Mouse (Mus musculus) megakaryocyte, embryonic 14.5 days (primary cell): ENCODE results near the gene Ceacam2. TPM values are rescaled to one million over a fixed set of nuclear protein-coding genes. Genes with fewer than 3 reads are reported as not detected.
A peak's percentile ranks its signal among the peaks of the same experiment; 100 is the strongest.
"Not testable (repeated sequence)": the region's sequence is repeated elsewhere in the genome, so short reads cannot be mapped to it uniquely, and the experiment has no call there.

ENCODE experiments used
- H3K27me3 ChIP-seq: replicated peaks from 2 replicates; pipeline ENCODE3; 2012; ENCODE audit warnings: inconsistent platforms
- H3K36me3 ChIP-seq: replicated peaks from 2 replicates; pipeline ENCODE3; 2012; ENCODE audit warnings: low read length, inconsistent platforms, mixed read lengths
- H3K4me1 ChIP-seq: 2 replicates; pipeline ENCODE4 v1.6.1; 2012; ENCODE audit warnings: inconsistent platforms
- H3K4me3 ChIP-seq: replicated peaks from 2 replicates; pipeline ENCODE3; 2012; ENCODE audit warnings: moderate library complexity, mild to moderate bottlenecking, inconsistent platforms
- H3K9me3 ChIP-seq: 2 replicates; pipeline ENCODE4 v1.6.1; 2012; ENCODE audit warnings: inconsistent platforms
- FLI1 ChIP-seq: IDR thresholded peaks from 2 replicates; pipeline ENCODE4 v1.6.1; 2012; ENCODE audit warnings: low read length, inconsistent platforms, mixed read lengths
- GATA1 ChIP-seq: IDR thresholded peaks from 3 replicates; pipeline ENCODE4 v1.6.1; 2012; ENCODE audit warnings: mixed read lengths, low read length, inconsistent platforms, borderline replicate concordance
- polyA plus RNA-seq: library from polyadenylated mRNA; stranded (reverse); fragments of >175 nt; gene quantifications from 2 replicates; pipeline ENCODE4 v1.2.3, GENCODE M21; 2012; ENCODE audit warnings: low replicate concordance; ENCODE audit not compliant: insufficient read depth

Ceacam2 gene
- polyA plus RNA-seq, 1 experiment, result 1.4 TPM

DNA sequence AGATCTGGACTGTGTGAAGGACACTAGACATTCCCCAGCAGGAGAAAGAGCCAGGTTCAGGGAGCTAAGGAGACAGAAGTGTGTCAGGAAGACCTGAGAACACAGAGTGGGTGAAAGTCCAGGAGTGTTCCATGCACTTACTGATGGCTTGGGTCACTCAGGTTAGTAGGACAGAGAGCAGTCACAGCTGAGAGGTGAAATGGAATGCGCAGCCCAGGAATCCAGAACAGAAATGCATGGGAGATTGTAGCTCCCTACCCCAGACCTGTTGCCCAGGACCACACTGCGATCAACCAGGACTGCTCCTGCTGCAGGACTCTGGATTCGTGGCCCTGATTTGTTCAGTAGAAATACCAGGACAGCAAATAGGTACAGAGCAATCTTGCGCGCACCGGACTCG is 29.1 kb upstream of the Ceacam2 start:
- no peaks in the 10 kb centered on the region for H3K36me3 ChIP-seq

DNA sequence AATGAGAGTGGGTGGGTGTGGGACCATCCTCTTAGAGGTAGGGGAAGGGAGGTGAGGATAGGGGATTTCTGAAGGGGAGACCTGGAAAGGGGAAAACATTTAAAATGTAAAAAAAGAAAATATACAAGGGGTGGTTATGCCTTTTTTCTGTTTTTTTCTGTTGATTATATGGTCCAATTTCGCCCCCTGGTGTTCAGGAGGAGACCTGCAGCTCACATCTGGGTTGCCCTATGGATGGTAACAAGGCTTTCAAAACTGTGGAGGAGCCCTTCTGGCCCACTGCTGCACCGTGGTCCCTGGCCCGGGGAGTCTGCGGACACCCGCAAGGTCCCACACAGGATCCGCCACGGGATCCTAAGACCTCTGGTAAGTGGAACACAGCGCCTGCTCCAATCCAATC is 1.8 kb upstream of the Ceacam2 start:
- H3K4me1 ChIP-seq, result peaks cover 38% of the 10 kb centered on the region
- H3K36me3 ChIP-seq, H3K27me3 ChIP-seq, H3K9me3 ChIP-seq, H3K4me3 ChIP-seq: not testable (repeated sequence)

More for the DNA sequence above, 29.1 kb upstream of the Ceacam2 start:
- H3K9me3 ChIP-seq, result peaks cover 18% of the 10 kb centered on the region
- peaks cover 9% of the 10 kb centered on the region for H3K27me3 ChIP-seq
- TF ChIP-seq FLI1 (no peak), GATA1 (no peak)
- no peaks in the 10 kb centered on the region for H3K4me1 ChIP-seq
- H3K4me3 ChIP-seq, result no peak overlapping the region

GRCm38 (mm10) chr7:25539954-25540353 is 297 bp upstream of the Ceacam2 start:
- H3K4me3 ChIP-seq, result peak overlapping the region; percentile 48
- H3K4me1 ChIP-seq, result peaks cover 38% of the 10 kb centered on the region
- H3K27me3 ChIP-seq, result not testable (repeated sequence)

DNA sequence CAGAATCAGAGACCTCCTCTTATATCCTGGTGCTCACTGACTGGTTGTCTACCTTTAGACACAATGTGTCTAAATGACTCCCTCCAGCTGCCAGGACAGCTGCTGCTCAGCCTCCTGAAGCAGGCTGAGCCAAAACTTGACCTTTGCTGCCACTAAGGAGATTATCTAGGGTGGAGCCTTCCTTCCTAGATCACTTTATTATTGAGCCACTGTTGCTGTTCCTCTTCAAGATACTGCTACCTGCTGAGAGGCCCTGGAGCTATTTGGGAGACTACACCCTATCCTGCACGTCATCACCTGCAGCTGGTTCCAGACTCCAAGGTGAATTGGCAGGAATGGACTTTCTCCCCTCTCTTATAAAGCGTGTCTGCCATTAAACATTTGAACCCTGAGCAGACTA is 8.8 kb downstream of the Ceacam2 start:
- H3K27me3 ChIP-seq, result peaks cover 2% of the 10 kb centered on the region
- H3K4me3 ChIP-seq, result no peak overlapping the region
- peaks cover 4% of the 10 kb centered on the region for H3K9me3 ChIP-seq
- H3K4me1 ChIP-seq, result peaks cover 8% of the 10 kb centered on the region; the same call in 1 of the 2 replicates
- H3K36me3 ChIP-seq, result no peaks in the 10 kb centered on the region
- TF ChIP-seq GATA1 (no peak), FLI1 (no peak)

More at GRCm38 (mm10) chr7:25539954-25540353, 297 bp upstream of the Ceacam2 start:
- not testable (repeated sequence) for H3K36me3 ChIP-seq, H3K9me3 ChIP-seq

GRCm38 (mm10) chr7:25516070-25516777 is 23.4 kb downstream of the Ceacam2 start:
- not testable (repeated sequence) for H3K36me3 ChIP-seq, H3K9me3 ChIP-seq, H3K4me3 ChIP-seq, H3K27me3 ChIP-seq, H3K4me1 ChIP-seq

- not testable (repeated sequence) for H3K9me3 ChIP-seq, H3K27me3 ChIP-seq, H3K4me1 ChIP-seq, H3K36me3 ChIP-seq, H3K4me3 ChIP-seq
These were observed 24.0 kb downstream of the Ceacam2 start for GRCm38 (mm10) chr7:25515667-25516066.

DNA sequence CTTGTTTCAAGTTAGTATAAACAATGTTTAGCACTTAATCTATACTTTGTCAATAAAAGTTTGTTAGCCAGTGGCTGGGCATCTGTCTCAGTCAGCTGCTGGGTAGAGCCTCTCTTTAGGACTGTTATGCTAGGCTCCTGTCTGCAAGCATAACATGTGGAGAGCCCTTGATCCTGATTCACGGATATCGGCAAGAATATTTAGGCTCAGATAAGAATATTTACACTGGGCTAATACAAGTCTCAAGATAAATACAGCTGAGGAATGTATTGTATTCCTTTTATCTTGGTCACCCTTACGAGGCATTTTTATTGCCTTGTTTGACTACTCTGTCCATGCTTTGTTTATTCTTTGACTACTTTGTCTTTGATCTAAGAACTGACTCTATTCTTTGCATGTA is 29.7 kb downstream of the Ceacam2 start:
- Histone ChIP-seq H3K4me3 (no peak overlapping the region), H3K27me3 (peaks cover 4% of the 10 kb centered on the region)
- TF ChIP-seq GATA1, result no peak
- TF ChIP-seq FLI1, result no peak

DNA sequence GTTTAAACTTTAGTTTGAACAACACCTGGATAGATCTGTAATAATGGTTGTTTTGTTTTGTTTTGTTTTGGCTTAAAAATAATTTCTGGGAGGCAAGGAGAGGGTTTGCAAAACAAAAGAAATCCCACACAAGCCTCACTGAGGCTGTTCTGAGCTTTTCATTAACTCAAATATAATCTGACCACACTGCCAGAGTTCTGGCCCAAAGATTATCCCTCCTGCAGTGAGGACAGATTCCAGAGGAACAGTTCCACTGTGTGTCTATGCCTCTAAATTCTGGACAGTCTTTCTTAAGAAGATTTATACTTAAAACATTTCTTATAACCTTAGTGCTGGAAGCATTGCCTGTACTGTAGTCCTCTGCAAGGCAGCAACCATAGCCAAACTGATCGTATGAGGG is 45.0 kb downstream of the Ceacam2 start:
- no peaks in the 10 kb centered on the region for H3K9me3 ChIP-seq
- H3K27me3 ChIP-seq, result no peaks in the 10 kb centered on the region
- no peaks in the 10 kb centered on the region for H3K4me1 ChIP-seq
- H3K36me3 ChIP-seq, result no peaks in the 10 kb centered on the region
- no peak for TF ChIP-seq GATA1
- no peak for TF ChIP-seq FLI1
- H3K4me3 ChIP-seq, result no peak overlapping the region

More for the DNA sequence above, 29.7 kb downstream of the Ceacam2 start:
- H3K4me1 ChIP-seq, result no peaks in the 10 kb centered on the region
- H3K36me3 ChIP-seq, result no peaks in the 10 kb centered on the region
- no peaks in the 10 kb centered on the region for H3K9me3 ChIP-seq

GRCm38 (mm10) chr7:25490698-25491097 is 49.0 kb downstream of the Ceacam2 start:
- H3K36me3 ChIP-seq, H3K27me3 ChIP-seq, H3K4me3 ChIP-seq, H3K9me3 ChIP-seq: not testable (repeated sequence)
- H3K4me1 ChIP-seq, result peaks cover 16% of the 10 kb centered on the region

DNA sequence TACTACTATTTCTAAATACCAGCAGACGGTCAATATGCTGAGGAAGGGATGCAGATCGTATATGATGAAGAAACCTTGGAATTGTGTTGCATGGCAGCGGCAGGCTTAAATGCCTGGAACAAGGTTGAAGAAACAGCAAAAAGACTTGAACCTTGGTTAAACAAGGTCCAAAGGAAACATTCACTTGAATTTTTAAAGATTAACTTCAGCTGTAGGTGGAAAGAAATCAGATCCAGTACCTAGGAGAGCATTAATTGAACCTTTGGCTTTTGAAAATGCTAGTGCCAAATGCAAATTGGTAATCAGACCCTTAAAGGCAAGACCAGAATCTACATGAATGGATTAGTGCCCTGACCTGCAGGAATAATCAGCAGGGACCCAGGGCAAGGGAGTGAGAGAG is 50.3 kb downstream of the Ceacam2 start:
- not testable (repeated sequence) for H3K4me3 ChIP-seq, H3K36me3 ChIP-seq, H3K27me3 ChIP-seq, H3K9me3 ChIP-seq
- peaks cover 16% of the 10 kb centered on the region for H3K4me1 ChIP-seq

DNA sequence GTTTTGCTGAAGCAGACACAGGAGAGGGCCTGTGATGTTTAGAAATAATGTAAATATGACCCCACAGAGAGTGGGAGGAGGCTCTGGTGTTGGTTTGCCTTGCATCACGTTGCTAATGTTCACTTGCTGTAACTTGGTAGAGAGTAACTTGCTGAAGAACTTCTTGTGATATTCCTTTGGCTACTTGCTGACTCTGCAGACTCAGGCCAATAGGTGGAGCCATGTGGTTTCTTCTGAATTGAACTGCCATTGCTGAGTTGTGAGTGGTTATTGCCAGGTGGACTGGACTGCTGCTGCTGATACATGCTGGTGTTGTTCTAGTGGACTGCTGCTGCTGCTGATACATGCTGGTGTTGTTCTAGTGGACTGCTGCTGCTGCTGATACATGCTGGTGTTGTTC is 53.5 kb downstream of the Ceacam2 start:
- Histone ChIP-seq H3K4me3 (no peak overlapping the region), H3K9me3 (no peaks in the 10 kb centered on the region), H3K27me3 (peaks cover 14% of the 10 kb centered on the region), H3K4me1 (peaks cover 25% of the 10 kb centered on the region), H3K36me3 (no peaks in the 10 kb centered on the region)
- TF ChIP-seq GATA1, result no peak
- no peak for TF ChIP-seq FLI1

GRCm38 (mm10) chr7:25485061-25485460 is 54.6 kb downstream of the Ceacam2 start:
- Histone ChIP-seq H3K36me3 (no peaks in the 10 kb centered on the region), H3K4me3 (no peak overlapping the region), H3K9me3 (no peaks in the 10 kb centered on the region), H3K4me1 (peaks cover 27% of the 10 kb centered on the region), H3K27me3 (peaks cover 14% of the 10 kb centered on the region)
- TF ChIP-seq GATA1 (no peak), FLI1 (no peak)
